Mouse (Mus musculus) C2C12 (cell line): ENCODE data around the gene Dpysl4. TPM values are rescaled to one million over a fixed set of nuclear protein-coding genes. Genes with fewer than 3 reads are reported as not detected.

ENCODE experiments used
- H3K27me3 ChIP-seq: one replicate; pipeline ENCODE4 v1.6.1; 2011; ENCODE audit not compliant: control insufficient read depth, insufficient read depth, insufficient read length
- H3K36me3 ChIP-seq: one replicate; pipeline ENCODE4 v1.6.1; 2011; ENCODE audit not compliant: control insufficient read depth, insufficient read depth
- H3K4me3 ChIP-seq: one replicate; pipeline ENCODE4 v1.5.1; 2011; ENCODE audit warnings: mild to moderate bottlenecking, control low read depth; ENCODE audit not compliant: poor library complexity, insufficient read depth, severe bottlenecking
- H3K79me2 ChIP-seq: one replicate; pipeline ENCODE4 v1.6.1; 2011; ENCODE audit not compliant: control insufficient read depth, insufficient read depth
- H3K79me3 ChIP-seq: one replicate; pipeline ENCODE4 v1.6.1; 2011; ENCODE audit warnings: low read depth, control low read depth
- H3ac ChIP-seq: one replicate; pipeline ENCODE3; 2011; ENCODE audit warnings: low read depth; ENCODE audit not compliant: control insufficient read depth, insufficient read length
- CEBPB ChIP-seq: IDR thresholded peaks from one replicate; pipeline ENCODE4 v1.6.1; 2011; ENCODE audit warnings: low read depth, mild to moderate bottlenecking, control low read depth, moderate library complexity
- CTCF ChIP-seq: IDR thresholded peaks from one replicate; pipeline ENCODE4 v1.5.1; 2011; ENCODE audit not compliant: control insufficient read depth, insufficient read depth, insufficient read length
- FOSL1 ChIP-seq: IDR thresholded peaks from one replicate; pipeline ENCODE4 v1.8.0; 2011; ENCODE audit warnings: mild to moderate bottlenecking, low read length; ENCODE audit not compliant: poor library complexity, insufficient read depth, severe bottlenecking
- MAX ChIP-seq: IDR thresholded peaks from one replicate; pipeline ENCODE4 v1.6.1; 2011; ENCODE audit warnings: mild to moderate bottlenecking, control low read depth
- MYOD1 ChIP-seq: IDR thresholded peaks from one replicate; pipeline ENCODE4 v1.6.1; 2011; ENCODE audit warnings: low read depth; ENCODE audit not compliant: control insufficient read depth, insufficient read length
- MYOG ChIP-seq: IDR thresholded peaks from one replicate; pipeline ENCODE4 v1.6.1; 2011; ENCODE audit not compliant: control insufficient read depth, insufficient read length; ENCODE audit errors: extremely low read depth
- USF1 ChIP-seq: IDR thresholded peaks from one replicate; pipeline ENCODE4 v1.6.1; 2011; ENCODE audit warnings: low read depth, mild to moderate bottlenecking, control low read depth, moderate library complexity
- polyA plus RNA-seq: library from polyadenylated mRNA; unstranded; fragments of >200 nt; fragmentation: generic; extraction: Trizol; gene quantifications from one replicate; pipeline ENCODE4 v1.2.1, GENCODE M21; 2012; ENCODE audit warnings: missing spikeins

The Dpysl4 gene
- polyA plus RNA-seq, 1 experiment: not detected

DNA sequence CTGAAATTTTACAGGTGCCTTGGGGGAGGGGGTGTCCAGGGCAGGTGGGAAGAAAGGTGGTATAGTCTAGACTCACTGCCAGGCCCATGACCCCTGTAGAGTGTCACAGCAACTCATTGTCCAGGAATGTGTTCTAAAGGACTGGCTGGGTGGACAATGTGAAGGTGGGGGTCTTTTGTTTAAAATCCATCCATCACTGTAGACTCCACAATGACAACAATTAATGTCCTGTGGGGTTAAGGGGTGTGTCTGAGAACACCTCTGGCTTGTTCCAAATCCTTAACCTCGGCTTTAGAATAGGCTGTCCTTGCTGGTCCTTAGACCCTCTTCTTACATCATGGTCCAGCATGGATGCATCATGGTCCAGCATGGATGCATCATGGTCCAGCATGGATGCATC, 1.5 kb upstream of the Dpysl4 start:
- Histone ChIP-seq H3K79me3 (no peaks in the 10 kb centered on the region), H3ac (no peak overlapping the region), H3K27me3 (peaks cover 39% of the 10 kb centered on the region), H3K36me3 (no peaks in the 10 kb centered on the region), H3K79me2 (no peaks in the 10 kb centered on the region), H3K4me3 (no peak overlapping the region)
- TF ChIP-seq CTCF (no peak), MYOD1 (no peak), MAX (no peak), USF1 (no peak), MYOG (no peak), CEBPB (no peak), FOSL1 (no peak)

DNA sequence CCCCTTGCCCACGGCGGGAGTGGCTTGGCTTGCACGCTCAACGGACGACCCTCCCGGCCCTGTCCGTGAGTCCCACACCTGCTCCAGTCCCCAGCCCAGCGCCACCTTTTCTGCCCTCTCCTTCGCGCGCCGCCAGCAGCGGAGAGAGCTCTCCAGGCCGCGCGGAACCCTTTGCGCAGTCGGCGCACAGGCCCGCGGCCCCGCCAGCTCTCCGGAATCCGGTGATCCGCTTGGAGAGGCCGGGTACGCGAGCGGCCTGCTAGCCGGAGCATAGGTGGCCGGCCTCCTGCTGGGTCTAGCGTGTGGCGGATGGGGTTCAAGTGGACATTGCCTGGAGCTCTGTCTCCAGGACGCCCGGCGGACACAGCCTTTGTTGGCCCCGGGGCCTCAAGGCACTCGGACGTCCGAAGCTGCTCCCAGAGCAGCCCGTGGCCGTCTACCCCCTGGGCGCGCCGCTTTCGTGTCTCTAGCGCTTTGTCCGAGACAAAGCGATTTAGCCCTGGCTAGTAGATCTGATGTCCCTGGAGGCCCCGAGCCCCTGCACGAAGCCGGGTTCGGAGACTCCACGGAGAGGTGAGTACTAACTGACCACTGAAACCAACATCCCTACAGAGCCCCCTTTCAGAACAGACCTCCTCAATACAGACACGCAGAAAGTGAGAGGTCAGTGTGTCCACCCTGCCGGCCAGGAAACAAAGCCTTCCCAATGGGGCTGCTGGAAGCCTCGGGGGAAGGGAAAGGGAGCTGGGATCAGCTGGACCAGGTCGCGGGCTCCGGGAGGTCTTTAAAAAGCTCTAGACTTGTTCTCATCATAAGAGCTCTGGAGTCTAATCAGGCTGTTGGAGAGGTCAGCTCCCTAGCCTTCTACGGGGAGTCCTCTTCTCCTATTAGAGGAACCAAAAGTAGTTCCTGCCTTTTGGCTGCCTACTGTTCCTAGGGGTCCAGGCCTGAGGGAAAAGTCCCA, 676 bp downstream of the Dpysl4 start:
- no peaks in the 10 kb centered on the region for H3K79me3 ChIP-seq
- no peaks in the 10 kb centered on the region for H3K79me2 ChIP-seq
- TF ChIP-seq CEBPB: no peak
- no peak for TF ChIP-seq MYOG
- no peak for TF ChIP-seq MAX
- no peak for TF ChIP-seq MYOD1
- TF ChIP-seq CTCF: no peak
- no peak for TF ChIP-seq FOSL1
- no peak for TF ChIP-seq USF1
- H3K4me3 ChIP-seq: no peak overlapping the region
- no peak overlapping the region for H3ac ChIP-seq
- H3K27me3 ChIP-seq: peaks cover 56% of the 10 kb centered on the region
- H3K36me3 ChIP-seq: no peaks in the 10 kb centered on the region

GRCm38 (mm10) chr7:139087801-139088200, 2.0 kb downstream of the Dpysl4 start:
- TF ChIP-seq FOSL1 (no peak), MAX (no peak), MYOD1 (no peak), CEBPB (no peak), CTCF (no peak), USF1 (no peak), MYOG (no peak)
- peaks cover 60% of the 10 kb centered on the region for H3K27me3 ChIP-seq
- H3K36me3 ChIP-seq: no peaks in the 10 kb centered on the region
- H3ac ChIP-seq: no peak overlapping the region
- H3K79me3 ChIP-seq: no peaks in the 10 kb centered on the region
- no peaks in the 10 kb centered on the region for H3K79me2 ChIP-seq
- H3K4me3 ChIP-seq: no peak overlapping the region

GRCm38 (mm10) chr7:139089892-139090874, 4.4 kb downstream of the Dpysl4 start:
- TF ChIP-seq MYOD1: no peak
- TF ChIP-seq MYOG: no peak
- TF ChIP-seq CEBPB: no peak
- TF ChIP-seq CTCF: no peak
- no peak for TF ChIP-seq MAX
- no peak for TF ChIP-seq FOSL1
- TF ChIP-seq USF1: no peak
- Histone ChIP-seq H3K36me3 (no peaks in the 10 kb centered on the region), H3K27me3 (peaks cover 70% of the 10 kb centered on the region), H3K79me3 (no peaks in the 10 kb centered on the region), H3K79me2 (no peaks in the 10 kb centered on the region), H3K4me3 (no peak overlapping the region), H3ac (no peak overlapping the region)

GRCm38 (mm10) chr7:139091681-139092080, 5.9 kb downstream of the Dpysl4 start:
- no peak overlapping the region for H3K4me3 ChIP-seq
- no peak overlapping the region for H3ac ChIP-seq
- H3K36me3 ChIP-seq: no peaks in the 10 kb centered on the region
- peaks cover 77% of the 10 kb centered on the region for H3K27me3 ChIP-seq
- TF ChIP-seq MYOG (no peak), MYOD1 (no peak), CEBPB (no peak), FOSL1 (no peak), MAX (no peak), USF1 (no peak), CTCF (no peak)
- no peaks in the 10 kb centered on the region for H3K79me2 ChIP-seq
- no peaks in the 10 kb centered on the region for H3K79me3 ChIP-seq
